14 mouse cellular contexts compared by ENCODE assay signal in the genomic region with DNA sequence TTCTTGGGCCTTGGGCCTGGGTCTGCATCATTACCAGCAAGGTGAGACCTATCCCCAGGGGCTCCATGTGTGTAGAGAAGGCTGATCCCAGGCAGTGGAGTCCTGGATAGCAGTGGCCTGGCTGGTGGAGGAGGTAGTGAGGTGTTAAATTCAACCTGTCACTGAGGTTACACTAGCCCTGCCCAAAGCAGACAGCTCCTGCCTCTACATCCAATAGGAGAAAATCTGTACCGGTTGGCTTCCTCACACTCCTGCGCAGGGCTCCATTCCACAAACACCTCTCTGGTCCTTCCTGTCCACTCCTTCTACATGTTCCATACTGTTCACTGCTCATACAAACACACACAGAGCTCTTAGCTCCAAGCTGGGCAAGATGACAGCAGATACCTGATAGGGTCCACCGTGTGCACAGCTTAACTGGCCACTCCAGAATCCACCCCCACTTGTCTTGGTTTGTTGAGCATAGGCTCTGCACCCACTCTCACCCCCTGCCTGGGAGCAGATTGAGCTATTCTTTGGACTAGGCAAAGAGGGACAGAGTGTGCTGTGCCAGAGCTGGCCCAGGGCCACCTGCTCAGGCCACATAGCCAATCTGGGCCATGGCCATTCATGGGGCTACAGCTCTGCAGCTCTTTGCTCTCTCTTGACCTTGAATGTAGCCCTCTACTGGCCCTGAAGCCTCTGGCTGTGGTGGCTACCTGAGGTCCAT. TPM values are rescaled to one million over a fixed set of nuclear protein-coding genes. Genes with fewer than 3 reads are reported as not detected.
DNase-seq lines count a peak whose midpoint lies in the region; ATAC-seq and TF ChIP-seq lines count a peak whose summit lies in the region.
"Had no signal": no experiment of that assay in that cellular context is flagged by ENCODE, and none has a peak within 500 bp of the region (broad histone marks: within the 10 kb centered on the region; RNA-seq: fewer than 3 reads in every experiment).

No protein-coding gene starts in this region.

- H3K4me2 ChIP-seq in hindbrain, postnatal 0 days (ENCODE audit: low read depth, low read length): no peak overlapping the region
- no peak overlapping the region for H3K4me2 ChIP-seq in hindbrain, embryonic 12.5 days (replicated peaks)

- no peak overlapping the region for H3K27ac ChIP-seq in hindbrain, postnatal 0 days
- no peak overlapping the region for H3K27ac ChIP-seq in hindbrain, embryonic 12.5 days

- TF ChIP-seq CTCF in hindbrain, postnatal 0 days (IDR thresholded peaks at IDR 0.05; ENCODE audit: low read depth): no peak

- no peaks in the 10 kb centered on the region for H3K27me3 ChIP-seq in hindbrain, postnatal 0 days (ENCODE audit: insufficient read depth, low read length)
- peaks cover 5% of the 10 kb centered on the region; the same call in 1 of the 2 replicates for H3K27me3 ChIP-seq in hindbrain, embryonic 12.5 days

- whole genome bisulfite sequencing in hindbrain, postnatal 0 days: 87% methylated on average over 3 of the region's 3 CpGs
- WGBS in hindbrain, embryonic 12.5 days: 96% methylated on average over 3 of the region's 3 CpGs

- H3K4me1 ChIP-seq in hindbrain, postnatal 0 days (ENCODE audit: insufficient read depth, low read length): no peaks in the 10 kb centered on the region
- H3K4me1 ChIP-seq in hindbrain, embryonic 12.5 days: no peaks in the 10 kb centered on the region

- no peak overlapping the region for H3K4me3 ChIP-seq in hindbrain, postnatal 0 days (ENCODE audit: low read length)
- no peak overlapping the region for H3K4me3 ChIP-seq in hindbrain, embryonic 12.5 days

- H3K36me3 ChIP-seq in hindbrain, postnatal 0 days (ENCODE audit: insufficient read depth, low read length): no peaks in the 10 kb centered on the region
- no peaks in the 10 kb centered on the region for H3K36me3 ChIP-seq in hindbrain, embryonic 12.5 days

- DNase-seq in hindbrain, postnatal 0 days (ENCODE audit: low spot score): peak; percentile 20
- DNase-seq in right cerebral cortex, postnatal 36 days (ENCODE audit: low spot score in 2 of 2): peak; percentile 66
- no peak for DNase-seq in right cerebral cortex, postnatal 25 days
- peak; percentile 55 to 59 for DNase-seq in gastrocnemius, adult 8-10 months (ENCODE audit: low spot score in 2 of 2)
- peak; percentile 77 for DNase-seq in testis, postnatal 14 days (ENCODE audit: low spot score)
- no peak for DNase-seq in embryo, embryonic 10 days (ENCODE audit: low spot score)

- peak; percentile 58; the same call in 1 of the 2 replicates for ATAC-seq in hindbrain, postnatal 0 days
- ATAC-seq in hindbrain, embryonic 12.5 days (ENCODE audit: low FRiP score): no peak
- ATAC-seq in activated CD4-positive, CD25-positive, alpha-beta regulatory T cell, adult 4 months: no peak
- ATAC-seq: lung, postnatal 0 days had no signal

- H3K9ac ChIP-seq in hindbrain, postnatal 0 days (replicated peaks; ENCODE audit: low read length): no peak overlapping the region
- no peak overlapping the region for H3K9ac ChIP-seq in hindbrain, embryonic 12.5 days

- H3K9me3 ChIP-seq in hindbrain, postnatal 0 days (ENCODE audit: low read length): no peaks in the 10 kb centered on the region
- no peaks in the 10 kb centered on the region for H3K9me3 ChIP-seq in hindbrain, embryonic 12.5 days (replicated peaks)

RNA-seq across cellular contexts. Expression of a gene that starts 8.3 kb away (rescaled TPM):
- 1,517 and 2,498 TPM in 2 replicates for total RNA-seq in hindbrain, postnatal 0 days (2014; rRNA removed)
- 2,872 and 3,193 TPM in 2 replicates for polyA plus RNA-seq in hindbrain, postnatal 0 days (2015; fragmentation: Nextera tagmentation; extraction: Ambion mirVana)
- polyA plus RNA-seq in hindbrain, embryonic 12.5 days (2016; fragmentation: Nextera tagmentation; extraction: Ambion mirVana): 2.8 and 3.0 TPM in 2 replicates
- not detected for total RNA-seq in gastrocnemius, adult 8-10 months (2022)
- not detected for polyA plus RNA-seq in activated CD4-positive, CD25-positive, alpha-beta regulatory T cell, adult 4 months (2017; shearing (Covaris generic))
- total RNA-seq: monocyte, adult 5-6 weeks had no signal

RNA-seq across cellular contexts. Expression of a gene that starts 15.6 kb away (rescaled TPM):
- not detected in 2 replicates for total RNA-seq in hindbrain, postnatal 0 days (2014; rRNA removed)
- polyA plus RNA-seq in hindbrain, postnatal 0 days (2015; fragmentation: Nextera tagmentation; extraction: Ambion mirVana): not detected in 2 replicates
- polyA plus RNA-seq in hindbrain, embryonic 12.5 days (2016; fragmentation: Nextera tagmentation; extraction: Ambion mirVana): not detected in 2 replicates
- not detected for total RNA-seq in gastrocnemius, adult 8-10 months (2022)
- not detected for polyA plus RNA-seq in activated CD4-positive, CD25-positive, alpha-beta regulatory T cell, adult 4 months (2017; shearing (Covaris generic))
- total RNA-seq: hematopoietic stem cell, adult 5-6 weeks; layer of hippocampus, postnatal 25 days; monocyte, adult 5-6 weeks had no signal
- polyA plus RNA-seq: lung, postnatal 0 days; small intestine, adult 2 months; urinary bladder, adult 2 months had no signal

RNA-seq across cellular contexts. Expression of a gene that starts 17.2 kb away (rescaled TPM):
- total RNA-seq in hindbrain, postnatal 0 days (2014; rRNA removed): 183 and 187 TPM in 2 replicates
- 141 and 145 TPM in 2 replicates for polyA plus RNA-seq in hindbrain, postnatal 0 days (2015; fragmentation: Nextera tagmentation; extraction: Ambion mirVana)
- polyA plus RNA-seq in hindbrain, embryonic 12.5 days (2016; fragmentation: Nextera tagmentation; extraction: Ambion mirVana): 41.6 and 49.4 TPM in 2 replicates
- total RNA-seq in gastrocnemius, adult 8-10 months (2022): 10 to 100 TPM; 11.2 to 15.0 (median 14.9) TPM
- polyA plus RNA-seq in activated CD4-positive, CD25-positive, alpha-beta regulatory T cell, adult 4 months (2017; shearing (Covaris generic)): 10 to 100 TPM; 72.8 to 74.8 TPM

RNA-seq across cellular contexts. Expression of a gene that starts 21.5 kb away (rescaled TPM):
- 0.97 and 3.9 TPM in 2 replicates for total RNA-seq in hindbrain, postnatal 0 days (2014; rRNA removed)
- 4.1 and 4.8 TPM in 2 replicates for polyA plus RNA-seq in hindbrain, postnatal 0 days (2015; fragmentation: Nextera tagmentation; extraction: Ambion mirVana)
- polyA plus RNA-seq in hindbrain, embryonic 12.5 days (2016; fragmentation: Nextera tagmentation; extraction: Ambion mirVana): 2.3 and 2.4 TPM in 2 replicates
- total RNA-seq in gastrocnemius, adult 8-10 months (2022): 1 to 10 TPM in 1 of 4 experiments, under 1 TPM in 2, not detected in 1; 0.64 to 1.1 (median 0.77) TPM
- polyA plus RNA-seq in activated CD4-positive, CD25-positive, alpha-beta regulatory T cell, adult 4 months (2017; shearing (Covaris generic)): 1 to 10 TPM; 2.0 to 2.2 TPM
- total RNA-seq: hematopoietic stem cell, adult 5-6 weeks; monocyte, adult 5-6 weeks had no signal

RNA-seq across cellular contexts. Expression of a gene that starts 22.4 kb away (rescaled TPM):
- total RNA-seq in hindbrain, postnatal 0 days (2014; rRNA removed): 140 and 175 TPM in 2 replicates
- polyA plus RNA-seq in hindbrain, postnatal 0 days (2015; fragmentation: Nextera tagmentation; extraction: Ambion mirVana): 93.4 and 102 TPM in 2 replicates
- polyA plus RNA-seq in hindbrain, embryonic 12.5 days (2016; fragmentation: Nextera tagmentation; extraction: Ambion mirVana): 106 and 116 TPM in 2 replicates
- total RNA-seq in gastrocnemius, adult 8-10 months (2022): 100 to 1,000 TPM in 1 of 4 experiments, 10 to 100 TPM in 3; 83.3 to 100 (median 89.7) TPM
- 10 to 100 TPM; 51.3 to 71.1 TPM for polyA plus RNA-seq in activated CD4-positive, CD25-positive, alpha-beta regulatory T cell, adult 4 months (2017; shearing (Covaris generic))

Comparison
In these comparisons a context has a peak if more than half of its experiments do, and no peak if none do; other contexts are left out.
1. DNase-seq: peak in hindbrain, postnatal 0 days (single experiment), right cerebral cortex, postnatal 36 days (2 of 2), gastrocnemius, adult 8-10 months (2 of 2) and testis, postnatal 14 days (single experiment); none in right cerebral cortex, postnatal 25 days (single experiment) and embryo, embryonic 10 days (single experiment).
2. RNA of a gene that starts 8.3 kb away (polyA plus RNA-seq): 2,872 to 3,193 TPM in hindbrain, postnatal 0 days; 2.8 to 3.0 TPM in hindbrain, embryonic 12.5 days and not detected in activated CD4-positive, CD25-positive, alpha-beta regulatory T cell, adult 4 months; every median in the first group is over 100 times any median in the second.